Mouse (Mus musculus) heart, adult 11 months (tissue): ENCODE measurements at regions not wholly inside any gene's neighbourhood (a gene's known extent, or its start where the extent isn't known, plus 50 kb on each side); places are given as distances from the start of the nearest gene placed in this dataset.
A peak's percentile ranks its signal among the peaks of the same experiment; 100 is the strongest.

ENCODE experiments used
- DNase-seq: peaks from one replicate; pipeline ENCODE4 v3.0.0; 2022

GRCm38 (mm10) chr10:125795323-125795722, 170.6 kb upstream of the Lrig3 start:
- DNase-seq = no peak

- peak; percentile 43 for DNase-seq
Measured at GRCm38 (mm10) chr10:125798678-125799077, 167.3 kb upstream of the Lrig3 start.

DNA sequence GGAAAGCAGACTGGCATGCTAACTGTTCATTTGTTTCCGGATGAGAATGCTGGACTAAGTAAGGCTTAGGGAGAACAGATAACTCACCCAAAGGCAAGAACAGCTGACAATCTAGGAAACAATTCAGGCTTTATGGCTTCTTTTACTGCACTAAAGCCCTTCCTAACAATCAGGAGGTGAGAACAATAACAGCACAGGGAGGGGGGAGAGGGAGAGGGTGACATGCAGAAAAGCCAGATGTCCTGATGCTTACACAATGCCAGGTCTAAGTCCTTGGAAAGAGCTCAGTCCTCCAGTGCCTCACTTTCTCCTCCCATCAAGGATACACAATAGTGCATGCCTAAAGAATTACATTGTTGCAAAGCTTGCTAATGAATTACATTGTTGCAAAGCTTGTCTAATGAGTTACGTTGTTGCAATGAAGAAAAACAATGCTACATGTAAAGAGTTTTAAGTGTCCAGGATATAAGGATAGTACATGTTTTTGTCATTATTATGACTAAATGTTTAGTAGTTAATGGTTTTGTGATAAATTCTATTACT, 165.3 kb upstream of the Lrig3 start:
- peak; percentile 60 for DNase-seq

DNA sequence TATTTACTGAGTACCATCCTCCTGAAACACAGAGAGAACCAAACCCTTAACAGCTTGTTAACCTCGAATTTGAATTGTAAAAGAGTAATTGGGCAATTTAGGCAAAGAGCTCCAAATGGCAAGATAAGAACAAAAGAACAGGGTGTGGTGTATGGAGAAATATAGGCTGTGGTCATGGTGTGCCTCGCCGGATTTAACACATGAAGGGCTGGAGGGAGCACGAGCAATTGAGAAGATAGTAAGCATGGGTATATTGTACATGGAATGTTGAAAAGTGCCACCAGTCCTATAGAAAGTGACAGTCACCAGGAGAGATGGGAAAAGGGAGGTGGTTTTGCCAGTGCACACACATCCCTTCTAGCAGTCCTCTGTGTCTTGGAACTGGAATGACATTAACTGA, 164.5 kb upstream of the Lrig3 start:
- peak; percentile 43 for DNase-seq

DNA sequence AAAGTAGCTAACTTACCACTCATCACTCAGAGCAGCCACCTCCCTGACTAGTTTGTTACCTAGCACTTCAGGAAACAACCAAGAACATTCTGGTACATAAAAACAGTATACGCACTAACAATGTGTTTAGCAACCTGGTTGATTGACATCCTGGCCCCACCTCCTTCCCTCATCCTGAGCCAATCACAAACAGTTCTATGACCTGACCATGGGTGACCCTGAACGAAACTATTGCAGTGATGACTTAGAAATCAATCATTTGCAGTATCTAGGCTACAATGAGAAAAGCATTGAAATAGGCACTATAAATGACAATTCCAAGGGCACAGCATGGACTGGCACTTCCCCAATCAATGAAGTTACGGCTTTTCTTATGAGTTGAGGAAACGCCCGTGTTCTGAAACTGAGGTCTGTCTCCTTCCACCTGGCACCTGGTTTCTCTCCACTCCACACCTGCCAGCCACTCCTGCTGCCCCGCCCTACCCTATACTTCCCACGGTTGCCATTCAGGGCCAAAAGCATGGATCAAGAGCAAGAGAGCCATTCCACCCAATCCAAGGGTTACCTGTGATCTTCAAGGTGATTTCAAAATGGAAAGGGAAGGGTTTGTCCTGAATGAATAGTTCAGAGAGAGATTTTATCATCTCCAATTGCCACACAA, 162.9 kb upstream of the Lrig3 start:
- peak; percentile 79 for DNase-seq

GRCm38 (mm10) chr10:125809763-125810361, 156.1 kb upstream of the Lrig3 start:
- no peak for DNase-seq

- no peak for DNase-seq
Measured at GRCm38 (mm10) chr10:125810590-125810989, 155.4 kb upstream of the Lrig3 start.

DNA sequence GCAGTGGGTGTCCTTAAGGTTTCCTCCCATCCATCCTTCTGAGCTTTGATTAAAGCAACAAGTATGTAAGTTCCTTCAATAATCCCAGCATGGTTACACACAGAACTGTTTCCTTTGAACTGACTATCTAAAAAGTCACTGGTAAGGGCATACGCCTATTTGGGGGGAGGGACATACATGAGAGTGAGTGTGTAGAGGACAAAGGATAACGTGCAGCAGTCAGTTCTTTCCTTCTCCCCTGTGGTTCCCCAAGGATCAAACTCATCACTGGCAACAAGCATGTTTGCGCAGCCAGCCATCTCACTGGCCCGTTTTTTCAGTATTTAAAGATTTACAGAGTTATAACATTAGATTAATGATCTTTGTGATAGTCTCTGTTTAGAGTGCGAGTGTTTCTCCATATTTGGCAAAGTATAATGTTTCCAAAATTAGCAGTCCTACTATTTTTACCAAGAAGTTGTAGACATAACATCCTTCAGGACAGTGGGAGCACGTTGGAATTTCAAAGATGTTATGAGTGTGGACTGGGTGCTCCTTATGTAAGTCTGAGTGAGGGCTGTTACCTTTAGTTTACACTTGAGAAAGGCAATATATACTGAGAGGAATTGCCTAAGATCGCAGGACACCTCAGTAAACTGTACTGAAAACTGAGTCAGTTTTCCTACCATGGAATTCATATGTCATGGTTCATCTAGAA, 151.6 kb upstream of the Lrig3 start:
- DNase-seq = no peak

DNA sequence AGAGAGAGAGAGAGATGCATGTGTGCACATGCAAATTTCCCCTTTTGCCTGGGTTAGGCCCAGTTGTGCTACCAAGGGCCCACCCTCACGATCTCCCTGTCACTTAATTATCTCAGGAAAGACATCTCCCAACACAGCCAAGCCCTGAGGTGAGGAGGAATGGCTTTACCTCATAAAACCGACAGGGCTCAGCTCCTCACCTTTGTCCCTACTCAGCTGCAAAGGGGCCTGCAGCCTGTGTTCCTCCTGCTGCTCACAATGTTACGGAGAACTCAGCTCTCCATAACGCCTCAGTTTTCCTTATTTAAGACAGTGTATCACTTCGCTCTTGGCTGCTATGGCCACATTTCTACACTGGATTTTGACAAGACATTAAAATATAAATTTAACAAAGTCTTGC, 133.8 kb upstream of the Lrig3 start:
- DNase-seq = peak; percentile 43

DNA sequence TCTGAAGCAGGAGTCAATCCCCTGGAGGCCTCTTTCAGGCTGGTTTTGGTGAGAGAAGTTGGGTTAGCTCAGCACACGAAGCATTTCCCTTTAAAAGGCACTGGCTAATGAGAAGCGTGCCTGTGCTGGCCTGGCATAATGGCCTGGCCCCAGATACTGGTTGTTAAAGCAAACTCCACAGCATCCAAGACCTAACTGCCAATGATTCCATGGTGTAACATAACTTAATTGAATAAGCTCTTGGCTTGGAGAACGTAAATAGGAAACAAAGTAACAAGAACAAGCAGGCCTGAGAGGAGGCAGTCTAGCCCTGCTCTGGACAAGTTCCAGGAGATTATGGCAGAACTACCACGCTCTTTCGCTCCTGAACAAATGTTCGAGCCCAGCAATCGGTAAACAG, 133.2 kb upstream of the Lrig3 start:
- DNase-seq = peak; percentile 42

DNA sequence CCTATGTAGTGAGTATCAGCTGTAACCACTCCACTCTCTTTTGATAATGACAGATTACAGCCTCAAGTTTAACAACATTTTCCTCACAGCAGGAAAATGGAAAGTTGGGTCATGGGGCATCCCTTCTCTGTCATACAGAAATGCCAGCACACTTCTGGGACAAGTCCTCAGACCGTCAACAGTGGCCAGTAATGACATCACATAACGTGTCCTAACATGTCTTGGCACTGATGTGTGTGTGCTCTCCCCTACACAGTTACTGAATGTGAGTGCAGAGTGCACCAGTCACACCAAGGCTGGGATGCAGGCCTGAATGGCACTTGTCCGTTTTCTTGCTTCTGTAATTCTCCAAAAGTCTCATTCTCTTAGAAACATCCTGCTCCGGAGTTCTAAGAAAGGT, 132.0 kb upstream of the Lrig3 start:
- DNase-seq = peak; percentile 58

DNA sequence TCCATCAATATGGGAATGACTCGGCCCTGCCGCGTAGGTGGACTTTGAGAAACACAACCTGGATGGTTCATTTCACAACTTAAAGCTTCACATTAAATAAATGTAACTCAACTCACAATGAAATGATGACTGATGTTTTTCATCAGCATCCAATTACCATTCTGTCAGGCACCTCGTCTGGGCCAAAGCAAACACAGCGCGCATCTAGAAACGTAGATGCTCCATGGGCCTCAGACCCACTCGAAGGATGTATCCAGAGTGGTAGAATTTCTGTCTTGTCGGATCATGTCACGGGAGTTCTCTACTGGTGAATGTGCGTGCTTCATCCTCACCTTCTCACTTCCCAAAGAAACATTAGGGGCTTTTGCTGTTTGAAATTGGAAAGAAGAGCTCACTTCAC, 127.0 kb upstream of the Lrig3 start:
- peak; percentile 55 for DNase-seq

DNA sequence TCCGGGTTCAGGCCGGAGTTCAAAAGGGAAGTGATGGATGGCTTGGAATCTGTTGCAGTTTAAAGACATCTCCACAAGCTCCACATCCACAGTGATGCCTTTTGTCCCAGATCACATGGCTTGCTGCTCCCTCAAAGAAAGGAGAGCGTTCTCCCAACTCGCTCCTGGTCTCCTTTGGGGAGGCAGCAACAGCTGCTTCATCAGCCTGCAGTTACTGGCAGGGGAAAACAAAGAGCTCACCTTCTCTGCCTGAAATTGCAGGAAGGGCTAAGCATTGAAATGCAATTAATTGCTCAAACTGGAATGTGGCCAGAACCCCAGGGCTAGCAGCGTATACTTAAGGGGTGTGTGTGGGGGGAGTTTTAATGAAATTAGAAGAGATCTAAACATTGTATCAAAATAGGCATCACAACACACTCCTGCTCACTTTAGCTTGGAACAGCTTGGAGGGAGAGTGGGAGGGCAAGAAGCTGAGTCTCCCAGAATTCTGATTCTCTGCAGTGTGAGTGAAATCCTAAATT, 126.3 kb upstream of the Lrig3 start:
- peak; percentile 72 for DNase-seq

DNA sequence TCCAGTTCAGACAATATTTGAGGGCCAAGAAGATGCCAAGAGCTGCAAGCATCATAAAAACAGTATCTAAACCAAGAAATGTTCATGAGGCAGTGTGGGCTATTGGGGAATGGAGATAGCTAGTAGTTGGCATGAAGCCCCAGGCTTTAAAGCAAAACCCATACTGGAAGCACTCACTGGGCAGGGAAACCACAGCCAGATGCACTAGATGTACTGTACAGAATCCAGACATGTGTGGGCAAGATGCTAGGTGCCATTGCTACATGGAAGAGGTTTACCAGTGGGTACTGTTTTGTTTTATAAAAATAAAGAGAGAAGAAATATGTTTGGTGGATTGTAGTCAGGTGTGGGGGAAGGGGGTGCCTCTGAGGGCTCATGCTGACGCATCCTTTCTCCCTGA, 125.6 kb upstream of the Lrig3 start:
- DNase-seq = no peak

GRCm38 (mm10) chr10:125844336-125844865, 121.6 kb upstream of the Lrig3 start:
- DNase-seq = no peak

GRCm38 (mm10) chr10:125845014-125845514, 120.9 kb upstream of the Lrig3 start:
- no peak for DNase-seq

GRCm38 (mm10) chr10:125850370-125850769, 115.6 kb upstream of the Lrig3 start:
- DNase-seq = no peak

DNA sequence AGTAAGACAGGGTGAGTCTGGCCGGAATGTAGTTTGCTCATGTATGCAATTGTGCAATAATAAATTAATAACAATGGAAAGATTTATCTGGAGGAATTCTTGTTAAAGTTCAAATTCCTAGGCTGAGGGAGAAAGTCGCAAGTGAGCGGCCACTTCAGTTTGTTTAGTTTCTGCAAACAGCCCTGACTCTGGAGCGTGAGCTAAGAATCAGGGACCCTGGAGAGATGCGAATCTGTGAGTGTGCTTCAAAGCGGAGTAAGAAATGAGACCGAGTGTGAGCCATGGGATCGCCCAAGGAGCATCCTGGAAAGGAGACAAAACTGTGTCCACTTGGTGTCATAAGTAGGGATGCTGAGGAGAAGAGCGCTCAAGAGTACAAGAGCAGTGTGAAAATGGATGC, 104.2 kb upstream of the Lrig3 start:
- DNase-seq = no peak

- no peak for DNase-seq
Measured at GRCm38 (mm10) chr10:125866346-125866745, 99.6 kb upstream of the Lrig3 start.

- DNase-seq = no peak
Measured at GRCm38 (mm10) chr10:125884563-125884962, 81.4 kb upstream of the Lrig3 start.

DNA sequence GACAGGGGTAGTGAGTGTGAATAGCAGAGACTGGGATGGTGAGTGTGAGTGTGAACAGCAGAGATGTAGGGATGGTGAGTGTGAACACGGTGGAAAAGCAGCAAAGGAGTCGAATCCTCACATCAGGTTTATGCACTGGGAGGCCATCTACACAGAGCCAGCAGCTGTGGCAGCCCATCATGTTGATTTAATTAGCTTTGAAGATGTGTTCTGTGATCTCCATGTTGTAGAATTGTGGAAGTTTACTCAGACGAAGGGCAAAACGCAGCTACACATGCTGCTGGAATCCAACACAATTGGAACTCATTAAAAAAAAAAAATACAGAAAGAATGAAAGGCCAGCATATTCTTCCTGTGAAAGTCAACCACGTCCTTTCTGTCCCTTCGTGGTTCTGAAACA, 80.2 kb upstream of the Lrig3 start:
- no peak for DNase-seq

GRCm38 (mm10) chr10:125892122-125892521, 73.8 kb upstream of the Lrig3 start:
- no peak for DNase-seq

DNA sequence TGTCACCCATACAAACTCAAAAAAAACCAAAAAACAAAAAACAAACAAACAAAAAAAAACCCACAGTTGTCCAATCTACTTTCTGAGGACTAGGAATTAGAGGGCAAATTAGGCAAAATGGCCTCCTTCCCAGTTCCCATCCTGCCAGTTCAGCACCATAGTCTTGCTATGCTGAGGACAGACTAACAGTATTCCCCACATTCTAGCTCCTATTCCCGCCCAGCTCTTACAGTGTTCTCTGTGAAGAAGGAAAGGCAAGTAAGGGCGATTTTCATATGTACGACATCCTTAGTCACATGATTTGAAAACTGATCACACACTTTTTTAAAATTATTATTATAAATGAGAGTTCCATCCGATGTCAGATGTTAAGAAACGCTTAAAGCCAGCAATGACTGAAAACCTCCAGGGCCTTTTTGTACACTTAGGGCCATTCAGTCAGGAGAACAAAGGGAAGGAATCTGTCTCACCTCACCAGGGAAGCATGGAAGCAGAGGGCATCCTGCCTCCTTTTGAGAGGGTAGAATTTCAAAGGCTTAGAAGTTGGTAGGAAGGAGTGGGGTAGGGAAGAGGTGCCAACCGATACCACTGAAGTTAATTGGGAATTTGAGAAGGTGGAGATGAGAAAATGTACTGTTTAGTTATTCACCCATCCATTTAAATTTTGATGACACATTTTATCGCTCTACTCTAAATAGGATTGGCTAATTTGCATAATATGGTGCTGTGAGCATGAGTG, 70.1 kb upstream of the Lrig3 start:
- DNase-seq = no peak
